Mouse (Mus musculus) lung, embryonic 14.5 days (tissue): ENCODE measurements around the gene Pum1. TPM values are rescaled to one million over a fixed set of nuclear protein-coding genes. Genes with fewer than 3 reads are reported as not detected.

Experiments
- ATAC-seq: fragments of 200-750 bp; cut with Nextera tagmentation; 2 replicates; pipeline ENCODE4 v1.8.0; 2017; ENCODE audit warnings: mild to moderate bottlenecking, moderate TSS enrichment, moderate library complexity; ENCODE audit not compliant: insufficient read depth
- DNase-seq: peaks from one replicate; pipeline ENCODE4 v3.0.0-alpha.2; 2015
- H3K27ac ChIP-seq: fragments of 300-500 bp; sonication (generic); 2 replicates; pipeline ENCODE4 v1.5.1; 2014; ENCODE audit warnings: low read depth, mild to moderate bottlenecking, moderate library complexity
- H3K27me3 ChIP-seq: fragments of 300-500 bp; sonication (generic); 2 replicates; pipeline ENCODE4 v1.6.1; 2014; ENCODE audit warnings: low read length, control low read depth; ENCODE audit not compliant: insufficient read depth
- H3K36me3 ChIP-seq: fragments of 300-500 bp; sonication (generic); 2 replicates; pipeline ENCODE4 v1.6.1; 2014; ENCODE audit warnings: control low read depth; ENCODE audit not compliant: insufficient read depth
- H3K4me1 ChIP-seq: fragments of 300-500 bp; sonication (generic); 2 replicates; pipeline ENCODE4 v1.6.1; 2014; ENCODE audit warnings: antibody characterized with exemption, control low read depth; ENCODE audit not compliant: insufficient read depth
- H3K4me2 ChIP-seq: fragments of 300-500 bp; sonication (generic); 2 replicates; pipeline ENCODE4 v1.6.1; 2014; ENCODE audit warnings: mild to moderate bottlenecking
- H3K4me3 ChIP-seq: fragments of 300-500 bp; sonication (generic); 2 replicates; pipeline ENCODE4 v1.5.1; 2014; ENCODE audit warnings: low read depth, low read length
- H3K9ac ChIP-seq: fragments of 300-500 bp; sonication (generic); 2 replicates; pipeline ENCODE4 v1.6.1; 2014
- H3K9me3 ChIP-seq: fragments of 300-500 bp; sonication (generic); 2 replicates; pipeline ENCODE4 v1.6.1; 2016; ENCODE audit warnings: low read depth, low read length, control low read depth
- CTCF ChIP-seq: IDR thresholded peaks from 2 replicates; pipeline ENCODE4 v1.5.1; 2016; ENCODE audit warnings: antibody characterized with exemption, low read depth
- WGBS: fragments of 180-500 bp; shearing (Covaris S2); extraction: QIAGEN DNeasy Blood & Tissue Kit; methylation state at CpG from one replicate; pipeline ENCODE4 v1.1.7; 2014; 5-methylcytosine and 5-hydroxymethylcytosine counted together
- polyA plus RNA-seq: library from polyadenylated mRNA; unstranded; fragments of >200 nt; fragmentation: Nextera tagmentation; extraction: Ambion mirVana; gene quantifications from 2 replicates; pipeline ENCODE4 v1.2.1, GENCODE M21; 2014

Gene Pum1
- polyA plus RNA-seq, 1 experiment from 2014 or later, result 107 TPM

GRCm38 (mm10) chr4:130803591-130803990 is 140.5 kb downstream of the Pum1 start:
- H3K9ac ChIP-seq, result no peak overlapping the region
- H3K36me3 ChIP-seq, result no peaks in the 10 kb centered on the region
- no peak for TF ChIP-seq CTCF
- DNase-seq (no peak), ATAC-seq (no peak)
- no peak overlapping the region for H3K27ac ChIP-seq
- no peaks in the 10 kb centered on the region for H3K27me3 ChIP-seq
- H3K4me2 ChIP-seq, result no peak overlapping the region
- H3K9me3 ChIP-seq, result no peaks in the 10 kb centered on the region
- H3K4me1 ChIP-seq, result peaks cover 13% of the 10 kb centered on the region; the same call in 1 of the 2 replicates
- WGBS, result 73% methylated on average over 2 of the region's 2 CpGs
- no peak overlapping the region for H3K4me3 ChIP-seq

GRCm38 (mm10) chr4:130804292-130804691 is 141.2 kb downstream of the Pum1 start:
- Histone ChIP-seq H3K27me3 (no peaks in the 10 kb centered on the region), H3K36me3 (no peaks in the 10 kb centered on the region), H3K9ac (no peak overlapping the region), H3K4me2 (no peak overlapping the region), H3K27ac (no peak overlapping the region), H3K9me3 (no peaks in the 10 kb centered on the region), H3K4me1 (peaks cover 9% of the 10 kb centered on the region; the same call in 1 of the 2 replicates), H3K4me3 (no peak overlapping the region)
- ATAC-seq, result no peak
- WGBS, result 42% methylated on average over 2 of the region's 2 CpGs
- no peak for DNase-seq
- no peak for TF ChIP-seq CTCF

GRCm38 (mm10) chr4:130804771-130805361 is 141.7 kb downstream of the Pum1 start:
- H3K9me3 ChIP-seq, result no peaks in the 10 kb centered on the region
- H3K4me2 ChIP-seq, result no peak overlapping the region
- peaks cover 4% of the 10 kb centered on the region; the same call in 1 of the 2 replicates for H3K4me1 ChIP-seq
- H3K27ac ChIP-seq, result no peak overlapping the region
- ATAC-seq (0 out of 2 replicates have a peak, but pooled peaks have one; percentile 35), DNase-seq (no peak)
- no peak for TF ChIP-seq CTCF
- WGBS, result 75% methylated on average over 7 of the region's 7 CpGs
- no peak overlapping the region for H3K4me3 ChIP-seq
- no peaks in the 10 kb centered on the region for H3K36me3 ChIP-seq
- no peaks in the 10 kb centered on the region for H3K27me3 ChIP-seq
- H3K9ac ChIP-seq, result no peak overlapping the region

GRCm38 (mm10) chr4:130805746-130806145 is 142.6 kb downstream of the Pum1 start:
- no peak overlapping the region for H3K27ac ChIP-seq
- H3K9me3 ChIP-seq, result no peaks in the 10 kb centered on the region
- H3K4me1 ChIP-seq, result peaks cover 4% of the 10 kb centered on the region; the same call in 1 of the 2 replicates
- WGBS, result 81% methylated on average over 7 of the region's 7 CpGs
- no peaks in the 10 kb centered on the region for H3K27me3 ChIP-seq
- TF ChIP-seq CTCF, result no peak
- no peak overlapping the region for H3K9ac ChIP-seq
- no peaks in the 10 kb centered on the region for H3K36me3 ChIP-seq
- DNase-seq, result no peak
- H3K4me2 ChIP-seq, result no peak overlapping the region
- no peak for ATAC-seq
- H3K4me3 ChIP-seq, result no peak overlapping the region

GRCm38 (mm10) chr4:130806746-130807145 is 143.6 kb downstream of the Pum1 start:
- no peaks in the 10 kb centered on the region for H3K36me3 ChIP-seq
- H3K4me1 ChIP-seq, result peaks cover 3% of the 10 kb centered on the region; the same call in 1 of the 2 replicates
- no peak overlapping the region for H3K4me3 ChIP-seq
- H3K9ac ChIP-seq, result no peak overlapping the region
- H3K4me2 ChIP-seq, result no peak overlapping the region
- ATAC-seq, result no peak
- no peak for DNase-seq
- no peak overlapping the region for H3K27ac ChIP-seq
- H3K27me3 ChIP-seq, result no peaks in the 10 kb centered on the region
- H3K9me3 ChIP-seq, result no peaks in the 10 kb centered on the region
- TF ChIP-seq CTCF, result no peak
- WGBS, result 88% methylated on average over 9 of the region's 9 CpGs

- Histone ChIP-seq H3K9me3 (no peaks in the 10 kb centered on the region), H3K27ac (no peak overlapping the region), H3K4me1 (no peaks in the 10 kb centered on the region), H3K9ac (no peak overlapping the region), H3K4me3 (no peak overlapping the region), H3K4me2 (no peak overlapping the region), H3K27me3 (no peaks in the 10 kb centered on the region), H3K36me3 (no peaks in the 10 kb centered on the region)
- TF ChIP-seq CTCF, result no peak
- DNase-seq (peak; percentile 35), ATAC-seq (no peak)
- WGBS, result 63% methylated on average over 5 of the region's 5 CpGs
These were observed 146.7 kb downstream of the Pum1 start for GRCm38 (mm10) chr4:130809784-130810183.

- H3K4me3 ChIP-seq, result no peak overlapping the region
- ATAC-seq (no peak), DNase-seq (no peak)
- no peaks in the 10 kb centered on the region for H3K4me1 ChIP-seq
- WGBS, result 58% methylated on average over 2 of the region's 3 CpGs
- H3K27ac ChIP-seq, result no peak overlapping the region
- H3K36me3 ChIP-seq, result no peaks in the 10 kb centered on the region
- H3K9ac ChIP-seq, result no peak overlapping the region
- no peaks in the 10 kb centered on the region for H3K27me3 ChIP-seq
- no peak for TF ChIP-seq CTCF
- H3K9me3 ChIP-seq, result no peaks in the 10 kb centered on the region
- no peak overlapping the region for H3K4me2 ChIP-seq
These were observed 147.7 kb downstream of the Pum1 start for GRCm38 (mm10) chr4:130810845-130811244.
